Mouse (Mus musculus): ENCODE measurements around the gene Cacna1g. TPM values are rescaled to one million over a fixed set of nuclear protein-coding genes. Genes with fewer than 3 reads are reported as not detected.

The Cacna1g gene
- polyA plus RNA-seq (2014; fragmentation: Nextera tagmentation; extraction: Ambion mirVana) = 7.6 and 9.3 TPM in 2 replicates

DNA sequence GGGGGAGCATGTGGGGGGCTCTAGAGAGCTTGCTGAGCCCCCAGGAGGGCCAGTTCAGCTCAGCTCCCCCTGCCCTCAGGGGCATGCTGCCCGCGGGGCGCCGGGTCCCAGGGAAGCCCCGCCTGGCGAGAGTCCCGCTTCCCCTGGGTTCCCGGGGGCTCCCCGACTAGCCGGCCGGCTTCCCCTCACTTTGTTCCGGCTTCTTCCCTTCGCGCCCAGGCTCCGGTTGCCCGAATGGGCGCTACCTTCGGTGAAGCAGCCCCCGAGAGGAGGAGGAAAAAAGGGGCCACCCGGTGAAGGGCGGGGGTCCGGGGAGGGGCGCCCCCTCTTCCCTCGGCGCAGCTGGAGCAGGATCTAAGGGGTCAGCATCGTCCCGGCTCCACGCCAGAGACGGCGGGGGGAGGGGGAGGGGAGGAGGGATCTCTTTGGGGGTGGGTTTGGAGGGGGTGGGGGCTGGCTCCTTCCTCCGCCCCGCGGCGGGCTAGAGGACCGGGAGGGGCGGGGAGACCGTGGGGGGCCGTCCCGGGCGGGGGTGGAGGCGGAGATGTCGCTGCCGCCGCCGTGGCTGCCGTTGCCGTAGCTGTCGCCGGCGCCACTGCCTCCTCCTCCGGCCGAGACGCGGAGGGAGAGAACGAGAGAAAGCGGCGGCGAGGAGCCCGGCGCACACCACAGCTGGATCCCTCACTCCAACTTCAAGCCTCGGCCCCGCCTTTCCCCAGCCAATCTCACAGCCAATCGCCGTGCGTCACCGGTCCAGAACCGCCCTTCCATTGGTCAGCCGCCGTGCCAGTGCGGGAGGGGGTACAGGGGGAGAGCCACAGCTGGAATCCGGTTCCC lies at the start of gene Cacna1g:
Gene Cacna1g (minus strand): TSS at position 492 of the 837 bp plus-strand sequence.
- peak within 1 kb of the TSS; percentile 57; the same call in 1 of the 2 replicates for H3K27ac ChIP-seq (ENCODE audit: low read depth, low read length)
- under 1% methylated on average over 40 of the region's 71 CpGs for WGBS
- no peaks in the 10 kb centered on the region for H3K9me3 ChIP-seq (ENCODE audit: control insufficient read depth, low read length)
- H3K27me3 ChIP-seq (ENCODE audit: control insufficient read depth, insufficient read depth, low read length) = peaks cover 18% of the 10 kb centered on the region; the same call in 1 of the 2 replicates
- H3K4me2 ChIP-seq = peak within 1 kb of the TSS; percentile 98
- peak; percentile 87 for ATAC-seq (ENCODE audit: low FRiP score)
- peak; percentile 96 for DNase-seq (ENCODE audit: low spot score, missing footprints)
- peak within 1 kb of the TSS; percentile 72 for H3K4me3 ChIP-seq (ENCODE audit: low read depth, low read length)
- no peaks in the 10 kb centered on the region for H3K36me3 ChIP-seq (ENCODE audit: control insufficient read depth, insufficient read depth, low read length)
- H3K9ac ChIP-seq (ENCODE audit: low read length) = peak within 1 kb of the TSS; percentile 92
- H3K4me1 ChIP-seq (ENCODE audit: control insufficient read depth, insufficient read depth, low read length) = peaks cover 48% of the 10 kb centered on the region

DNA sequence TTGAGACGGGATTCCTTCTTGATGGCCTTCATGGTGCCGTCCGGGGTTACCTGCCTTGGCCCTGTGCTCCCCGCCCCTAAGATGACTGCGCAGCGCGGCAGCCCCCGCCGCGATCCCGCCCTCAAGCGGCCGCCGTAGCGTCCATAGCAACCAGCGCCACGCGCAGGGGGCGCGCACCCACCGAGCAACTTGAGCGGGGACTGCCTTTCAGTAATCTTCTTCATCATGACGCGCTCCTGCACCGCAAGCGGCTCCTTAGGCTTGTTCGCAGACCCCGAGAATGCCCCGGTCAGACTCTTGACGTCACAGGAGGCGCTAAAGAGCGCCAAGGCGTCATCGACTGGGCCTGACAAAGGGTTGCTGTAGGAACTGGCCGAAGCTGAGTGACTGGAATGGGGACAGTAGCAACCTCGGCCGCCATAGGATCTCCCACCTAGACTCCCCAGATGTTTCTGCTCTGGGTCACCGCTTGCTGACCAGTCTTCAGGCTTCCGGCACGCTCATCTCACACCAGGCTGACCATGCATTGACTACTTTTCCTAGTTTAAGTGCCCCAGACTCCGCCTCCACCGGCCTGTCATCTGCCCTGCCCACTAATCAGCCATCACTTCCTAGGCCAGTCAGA lies 47.3 kb upstream of the Cacna1g start, which contains the start of gene Mycbpap:
Gene Mycbpap (minus strand): TSS at position 524 of the 625 bp plus-strand sequence.
- Histone ChIP-seq H3K4me3 (ENCODE audit: low read depth, low read length) (peak within 1 kb of the TSS; percentile 51), H3K9ac (ENCODE audit: low read length) (peak within 1 kb of the TSS; percentile 60), H3K4me1 (ENCODE audit: control insufficient read depth, insufficient read depth, low read length) (peaks cover 9% of the 10 kb centered on the region), H3K27ac (ENCODE audit: low read depth, low read length) (no peak within 1 kb of the TSS), H3K4me2 (peak within 1 kb of the TSS; percentile 87), H3K27me3 (ENCODE audit: control insufficient read depth, insufficient read depth, low read length) (no peaks in the 10 kb centered on the region), H3K36me3 (ENCODE audit: control insufficient read depth, insufficient read depth, low read length) (no peaks in the 10 kb centered on the region), H3K9me3 (ENCODE audit: control insufficient read depth, low read length) (no peaks in the 10 kb centered on the region)
- ATAC-seq (ENCODE audit: low FRiP score) = peak; percentile 85
- 1% methylated on average over 42 of the region's 42 CpGs for WGBS
- DNase-seq (ENCODE audit: low spot score, missing footprints) = peak; percentile 98

DNA sequence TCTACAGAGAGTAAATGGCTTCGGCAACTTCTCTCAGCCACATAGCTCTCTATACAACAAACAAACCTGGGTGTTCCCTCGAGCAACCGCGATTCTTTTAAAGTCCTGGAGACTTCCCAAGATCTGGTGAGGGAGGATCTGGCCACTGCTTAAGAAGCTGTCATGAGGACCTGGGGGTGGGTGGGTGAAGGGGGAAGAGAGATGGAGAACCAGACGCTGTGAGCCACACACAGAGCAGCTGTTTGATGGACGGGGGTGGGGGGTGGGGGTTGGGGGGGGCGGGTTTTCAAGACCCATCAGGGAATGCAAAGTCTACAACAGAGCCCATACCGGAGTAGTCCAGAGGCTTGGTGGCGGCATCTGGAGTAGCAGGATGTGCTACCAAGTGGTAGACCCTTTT lies 39.5 kb upstream of the Cacna1g start:
- H3K9me3 ChIP-seq (ENCODE audit: control insufficient read depth, low read length) = no peaks in the 10 kb centered on the region
- H3K9ac ChIP-seq (ENCODE audit: low read length) = no peak overlapping the region
- H3K36me3 ChIP-seq (ENCODE audit: control insufficient read depth, insufficient read depth, low read length) = no peaks in the 10 kb centered on the region
- H3K27me3 ChIP-seq (ENCODE audit: control insufficient read depth, insufficient read depth, low read length) = no peaks in the 10 kb centered on the region
- DNase-seq (ENCODE audit: low spot score, missing footprints) (no peak), ATAC-seq (ENCODE audit: low FRiP score) (no peak)
- no peaks in the 10 kb centered on the region for H3K4me1 ChIP-seq (ENCODE audit: control insufficient read depth, insufficient read depth, low read length)
- no peak overlapping the region for H3K4me2 ChIP-seq
- WGBS = 75% methylated on average over 9 of the region's 9 CpGs
- H3K4me3 ChIP-seq (ENCODE audit: low read depth, low read length) = no peak overlapping the region
- H3K27ac ChIP-seq (ENCODE audit: low read depth, low read length) = no peak overlapping the region

DNA sequence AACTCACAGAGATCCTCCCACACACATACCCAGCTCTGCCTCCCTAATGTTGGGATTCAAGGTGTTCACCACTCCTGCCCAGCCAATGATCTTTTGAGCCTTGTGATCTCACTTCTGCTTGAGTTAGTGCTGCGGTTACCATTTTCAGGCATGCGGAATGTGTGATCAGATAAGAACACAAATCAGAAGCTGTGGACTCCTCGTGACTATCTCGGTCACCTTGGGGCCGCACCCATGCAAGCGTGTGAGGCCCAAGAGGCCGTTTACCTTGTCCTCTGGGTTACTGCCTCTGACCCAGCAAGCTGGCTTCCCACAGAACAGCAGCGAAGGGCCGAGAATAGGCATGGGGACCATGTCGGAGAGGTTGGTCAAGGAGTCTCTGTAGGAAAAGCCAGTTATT lies 35.0 kb upstream of the Cacna1g start:
- DNase-seq (ENCODE audit: low spot score, missing footprints) (no peak), ATAC-seq (ENCODE audit: low FRiP score) (no peak)
- no peak overlapping the region for H3K9ac ChIP-seq (ENCODE audit: low read length)
- no peaks in the 10 kb centered on the region for H3K4me1 ChIP-seq (ENCODE audit: control insufficient read depth, insufficient read depth, low read length)
- H3K27me3 ChIP-seq (ENCODE audit: control insufficient read depth, insufficient read depth, low read length) = no peaks in the 10 kb centered on the region
- H3K9me3 ChIP-seq (ENCODE audit: control insufficient read depth, low read length) = no peaks in the 10 kb centered on the region
- no peaks in the 10 kb centered on the region for H3K36me3 ChIP-seq (ENCODE audit: control insufficient read depth, insufficient read depth, low read length)
- no peak overlapping the region for H3K4me3 ChIP-seq (ENCODE audit: low read depth, low read length)
- WGBS = 91% methylated on average over 10 of the region's 10 CpGs
- no peak overlapping the region for H3K27ac ChIP-seq (ENCODE audit: low read depth, low read length)
- H3K4me2 ChIP-seq = no peak overlapping the region

DNA sequence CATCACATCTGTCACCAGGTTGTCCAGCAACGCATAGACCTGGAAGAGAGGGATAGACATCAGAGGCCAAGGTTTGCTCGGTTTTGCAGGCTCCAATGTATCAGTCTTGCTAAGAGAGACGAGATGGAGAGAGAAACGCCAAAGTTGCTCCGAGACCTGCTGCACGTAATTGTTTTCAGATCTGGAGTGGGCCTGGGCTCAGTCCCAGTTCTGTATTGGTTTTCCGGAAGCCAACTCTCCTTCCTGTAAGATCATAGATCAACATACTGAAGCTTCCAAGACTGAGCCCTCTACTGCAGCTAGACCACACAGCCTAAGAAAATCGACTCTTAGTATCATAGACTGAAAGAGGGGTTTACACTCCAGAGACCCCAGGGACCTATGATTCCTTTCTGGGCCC lies 27.5 kb upstream of the Cacna1g start:
- Histone ChIP-seq H3K4me1 (ENCODE audit: control insufficient read depth, insufficient read depth, low read length) (peaks cover 13% of the 10 kb centered on the region), H3K9me3 (ENCODE audit: control insufficient read depth, low read length) (no peaks in the 10 kb centered on the region), H3K36me3 (ENCODE audit: control insufficient read depth, insufficient read depth, low read length) (no peaks in the 10 kb centered on the region), H3K4me2 (no peak overlapping the region), H3K27me3 (ENCODE audit: control insufficient read depth, insufficient read depth, low read length) (peaks cover 12% of the 10 kb centered on the region; the same call in 1 of the 2 replicates), H3K9ac (ENCODE audit: low read length) (no peak overlapping the region), H3K4me3 (ENCODE audit: low read depth, low read length) (no peak overlapping the region), H3K27ac (ENCODE audit: low read depth, low read length) (no peak overlapping the region)
- WGBS = 92% methylated on average over 8 of the region's 8 CpGs
- DNase-seq (ENCODE audit: low spot score, missing footprints) = no peak
- ATAC-seq (ENCODE audit: low FRiP score) = no peak

DNA sequence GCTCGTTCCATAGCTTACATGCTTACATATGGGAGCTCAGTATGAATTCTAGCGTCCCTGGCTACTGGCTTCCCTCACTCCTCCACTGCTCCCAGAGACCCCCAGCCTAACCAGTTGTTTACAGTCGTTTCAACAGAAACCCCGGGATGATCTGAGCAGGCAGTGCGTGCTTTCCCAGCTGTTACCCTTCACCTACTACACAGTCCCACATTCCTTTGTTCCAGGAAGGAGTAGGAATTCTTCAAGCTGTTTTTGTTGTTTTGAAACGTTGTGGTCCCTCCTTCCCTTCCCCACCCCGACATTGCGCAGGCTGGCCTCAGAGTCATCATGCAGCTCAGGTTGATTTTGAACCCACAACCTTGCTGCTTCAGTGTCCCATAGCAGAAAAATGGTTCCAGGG lies 26.4 kb upstream of the Cacna1g start:
- Histone ChIP-seq H3K4me3 (ENCODE audit: low read depth, low read length) (no peak overlapping the region), H3K27me3 (ENCODE audit: control insufficient read depth, insufficient read depth, low read length) (peaks cover 12% of the 10 kb centered on the region; the same call in 1 of the 2 replicates), H3K4me2 (no peak overlapping the region), H3K9ac (ENCODE audit: low read length) (no peak overlapping the region), H3K4me1 (ENCODE audit: control insufficient read depth, insufficient read depth, low read length) (peaks cover 13% of the 10 kb centered on the region), H3K36me3 (ENCODE audit: control insufficient read depth, insufficient read depth, low read length) (no peaks in the 10 kb centered on the region), H3K27ac (ENCODE audit: low read depth, low read length) (no peak overlapping the region), H3K9me3 (ENCODE audit: control insufficient read depth, low read length) (no peaks in the 10 kb centered on the region)
- ATAC-seq (ENCODE audit: low FRiP score) (no peak), DNase-seq (ENCODE audit: low spot score, missing footprints) (no peak)
- 36% methylated on average over 8 of the region's 8 CpGs for WGBS

DNA sequence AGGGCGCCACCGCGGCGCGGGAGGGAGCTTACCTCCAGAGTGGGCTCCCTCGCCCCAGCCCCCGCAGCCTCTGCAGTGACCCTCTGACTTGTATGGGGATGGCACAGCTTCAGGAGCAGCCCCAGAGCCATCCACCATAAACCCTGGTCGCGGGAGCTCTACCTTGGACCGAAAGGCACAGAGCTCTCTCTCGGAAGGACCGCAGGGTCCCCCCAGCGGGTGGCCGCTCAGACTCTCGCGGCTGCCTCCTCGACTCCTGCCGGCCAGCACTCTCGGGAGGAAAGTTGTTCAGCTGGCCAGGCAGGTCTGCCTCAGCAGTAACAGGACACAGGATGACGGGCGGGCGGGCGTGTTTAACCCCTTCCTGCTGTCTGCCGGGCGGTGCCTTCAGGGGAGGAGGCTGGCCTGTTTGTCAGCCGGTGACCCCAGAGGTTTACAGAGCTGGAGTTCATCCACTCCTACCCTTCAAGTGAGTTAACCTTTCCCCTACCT lies 25.7 kb upstream of the Cacna1g start, which contains the start of gene Epn3:
Gene Epn3 (minus strand): TSS at position 314 of the 492 bp plus-strand sequence.
- ATAC-seq (ENCODE audit: low FRiP score) (peak; percentile 38; the same call in 1 of the 2 replicates), DNase-seq (ENCODE audit: low spot score, missing footprints) (peak; percentile 88)
- peak within 1 kb of the TSS; percentile 57 for H3K4me2 ChIP-seq
- peak within 1 kb of the TSS; percentile 26 for H3K4me3 ChIP-seq (ENCODE audit: low read depth, low read length)
- H3K4me1 ChIP-seq (ENCODE audit: control insufficient read depth, insufficient read depth, low read length) = peaks cover 13% of the 10 kb centered on the region
- H3K9ac ChIP-seq (ENCODE audit: low read length) = peak within 1 kb of the TSS; percentile 51
- H3K9me3 ChIP-seq (ENCODE audit: control insufficient read depth, low read length) = no peaks in the 10 kb centered on the region
- under 1% methylated on average over 23 of the region's 26 CpGs for WGBS
- no peaks in the 10 kb centered on the region for H3K36me3 ChIP-seq (ENCODE audit: control insufficient read depth, insufficient read depth, low read length)
- no peak within 1 kb of the TSS for H3K27ac ChIP-seq (ENCODE audit: low read depth, low read length)
- peaks cover 12% of the 10 kb centered on the region; the same call in 1 of the 2 replicates for H3K27me3 ChIP-seq (ENCODE audit: control insufficient read depth, insufficient read depth, low read length)

DNA sequence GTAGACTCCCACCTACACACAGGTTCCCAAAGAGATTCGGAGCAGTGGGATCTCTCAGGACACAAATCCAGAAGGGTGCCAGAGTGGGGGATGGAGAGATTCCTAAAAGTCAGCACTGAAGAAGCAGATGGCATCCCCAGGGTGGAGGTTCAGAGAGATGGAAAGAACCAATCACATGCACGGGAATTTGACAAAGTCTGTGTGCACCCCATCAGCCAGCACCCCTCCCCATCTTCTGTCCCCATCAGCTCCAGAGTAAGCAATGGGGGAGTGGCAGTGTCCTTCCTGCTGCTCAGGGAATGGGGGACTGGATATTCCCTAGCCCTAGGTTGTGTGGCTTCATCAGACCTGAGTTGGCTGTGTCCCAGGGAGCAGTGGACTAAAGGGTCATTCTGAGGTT lies 25.0 kb upstream of the Cacna1g start:
- Histone ChIP-seq H3K9me3 (ENCODE audit: control insufficient read depth, low read length) (no peaks in the 10 kb centered on the region), H3K4me2 (peak overlapping the region; percentile 57), H3K4me3 (ENCODE audit: low read depth, low read length) (no peak overlapping the region), H3K9ac (ENCODE audit: low read length) (no peak overlapping the region), H3K36me3 (ENCODE audit: control insufficient read depth, insufficient read depth, low read length) (no peaks in the 10 kb centered on the region), H3K27me3 (ENCODE audit: control insufficient read depth, insufficient read depth, low read length) (peaks cover 12% of the 10 kb centered on the region; the same call in 1 of the 2 replicates), H3K4me1 (ENCODE audit: control insufficient read depth, insufficient read depth, low read length) (peaks cover 13% of the 10 kb centered on the region), H3K27ac (ENCODE audit: low read depth, low read length) (no peak overlapping the region)
- 3% methylated on average over 2 of the region's 2 CpGs for WGBS
- DNase-seq (ENCODE audit: low spot score, missing footprints) (no peak), ATAC-seq (ENCODE audit: low FRiP score) (peak; percentile 54)

All from midbrain, embryonic 11.5 days (tissue).